Mouse (Mus musculus): ENCODE data around the gene Arhgap22.

Arhgap22 gene

GRCm38 (mm10) chr14:33214767-33215128, 922 bp downstream of the Arhgap22 start:
- no peak for DNase-seq (ENCODE audit: extremely low spot score)

GRCm38 (mm10) chr14:33215163-33215562, 1.3 kb downstream of the Arhgap22 start:
- DNase-seq (ENCODE audit: extremely low spot score) = no peak

- DNase-seq (ENCODE audit: extremely low spot score) = no peak
Observed at GRCm38 (mm10) chr14:33216343-33217208, 2.8 kb downstream of the Arhgap22 start.

GRCm38 (mm10) chr14:33225235-33225634, 11.4 kb downstream of the Arhgap22 start:
- no peak for DNase-seq (ENCODE audit: extremely low spot score)

GRCm38 (mm10) chr14:33230672-33231071, 16.8 kb downstream of the Arhgap22 start:
- DNase-seq (ENCODE audit: extremely low spot score) = no peak

GRCm38 (mm10) chr14:33231311-33231710, 17.5 kb downstream of the Arhgap22 start:
- no peak for DNase-seq (ENCODE audit: extremely low spot score)

GRCm38 (mm10) chr14:33232048-33232447, 18.2 kb downstream of the Arhgap22 start:
- no peak for DNase-seq (ENCODE audit: extremely low spot score)

- DNase-seq (ENCODE audit: extremely low spot score) = no peak
Observed at GRCm38 (mm10) chr14:33235661-33236060, 21.8 kb downstream of the Arhgap22 start.

GRCm38 (mm10) chr14:33240400-33240799, 26.6 kb downstream of the Arhgap22 start:
- no peak for DNase-seq (ENCODE audit: extremely low spot score)

- no peak for DNase-seq (ENCODE audit: extremely low spot score)
Observed at GRCm38 (mm10) chr14:33243261-33243660, 29.4 kb downstream of the Arhgap22 start.

- no peak for DNase-seq (ENCODE audit: extremely low spot score)
Observed at GRCm38 (mm10) chr14:33244519-33244918, 30.7 kb downstream of the Arhgap22 start.

GRCm38 (mm10) chr14:33244946-33245345, 31.1 kb downstream of the Arhgap22 start:
- DNase-seq (ENCODE audit: extremely low spot score) = no peak

- peak; percentile 34 for DNase-seq (ENCODE audit: extremely low spot score)
Observed at GRCm38 (mm10) chr14:33246476-33246875, 32.6 kb downstream of the Arhgap22 start.

- peak; percentile 24 for DNase-seq (ENCODE audit: extremely low spot score)
Observed at GRCm38 (mm10) chr14:33247623-33248022, 33.8 kb downstream of the Arhgap22 start.

GRCm38 (mm10) chr14:33248741-33249140, 34.9 kb downstream of the Arhgap22 start:
- DNase-seq (ENCODE audit: extremely low spot score) = no peak

GRCm38 (mm10) chr14:33250215-33250939, 36.6 kb downstream of the Arhgap22 start:
- peak; percentile 56 for DNase-seq (ENCODE audit: extremely low spot score)

- DNase-seq (ENCODE audit: extremely low spot score) = peak; percentile 14
Observed at GRCm38 (mm10) chr14:33250956-33251745, 37.3 kb downstream of the Arhgap22 start.

GRCm38 (mm10) chr14:33258256-33258655, 44.4 kb downstream of the Arhgap22 start:
- DNase-seq (ENCODE audit: extremely low spot score) = no peak

- no peak for DNase-seq (ENCODE audit: extremely low spot score)
Observed at GRCm38 (mm10) chr14:33260131-33260530, 46.3 kb downstream of the Arhgap22 start.

- DNase-seq (ENCODE audit: extremely low spot score) = no peak
Observed at GRCm38 (mm10) chr14:33264795-33265194, 51.0 kb downstream of the Arhgap22 start.

- DNase-seq (ENCODE audit: extremely low spot score) = no peak
Observed at GRCm38 (mm10) chr14:33276240-33276639, 62.4 kb downstream of the Arhgap22 start.

GRCm38 (mm10) chr14:33278374-33278773, 64.5 kb downstream of the Arhgap22 start:
- no peak for DNase-seq (ENCODE audit: extremely low spot score)
